Mouse (Mus musculus): ENCODE measurements around the gene Acsf2. TPM values are rescaled to one million over a fixed set of nuclear protein-coding genes. Genes with fewer than 3 reads are reported as not detected.

The Acsf2 gene
- polyA plus RNA-seq, 2 experiments: 1.4 to 3.9 TPM

DNA sequence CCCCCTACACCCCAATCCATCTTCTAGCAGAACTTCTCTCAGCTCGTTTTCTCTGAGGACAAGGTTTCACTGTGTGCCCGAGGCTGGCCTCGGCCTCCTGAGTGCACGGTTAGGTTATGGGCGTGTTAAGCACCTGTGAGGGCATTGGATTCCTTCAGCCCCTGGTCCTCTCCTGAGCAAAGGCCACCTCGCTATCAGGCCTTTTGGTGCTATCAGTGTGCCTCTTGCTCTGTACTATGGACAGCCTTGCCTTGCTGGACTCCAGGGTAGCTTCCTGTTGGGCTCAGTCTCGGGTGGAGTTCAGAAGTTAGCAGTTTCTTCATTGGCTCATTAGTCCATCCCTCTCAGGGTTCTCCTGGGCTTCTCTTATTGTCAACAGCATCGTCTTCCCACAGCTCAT is 31.3 kb upstream of the Acsf2 start:
- H3K4me3 ChIP-seq (ENCODE audit: insufficient read depth in 1 of 2, low read depth in 2 of 2, low read length in 2 of 2): no peak overlapping the region
- H3K9ac ChIP-seq (replicated peaks): no peak overlapping the region
- no peaks in the 10 kb centered on the region for H3K9me3 ChIP-seq (ENCODE audit: control insufficient read depth, low read length)
- no peak for TF ChIP-seq EP300 (IDR thresholded peaks at IDR 0.05; ENCODE audit: low read depth)
- TF ChIP-seq CTCF (IDR thresholded peaks at IDR 0.05; ENCODE audit: low read depth): no peak
- no peaks in the 10 kb centered on the region for H3K27me3 ChIP-seq (ENCODE audit: control insufficient read depth, insufficient read depth, low read length)
- peaks cover 54% of the 10 kb centered on the region for H3K36me3 ChIP-seq (replicated peaks; ENCODE audit: control insufficient read depth, insufficient read depth, low read depth)
- H3K27ac ChIP-seq: no peak overlapping the region
- ATAC-seq (ENCODE audit: insufficient read depth) (no peak), DNase-seq (ENCODE audit: low read depth in 3 of 3, low spot score in 3 of 3) (no peak)
- H3K4me2 ChIP-seq (ENCODE audit: low read depth): no peak overlapping the region
- WGBS (ENCODE audit: insufficient replicate concordance): 74% methylated on average over 8 of the region's 8 CpGs
- peaks cover 0 to 12% of the 10 kb centered on the region in 2 experiments; a peak in 2 of 4 replicates for H3K4me1 ChIP-seq (replicated peaks; ENCODE audit: control insufficient read depth in 2 of 2, insufficient read depth in 2 of 2, low read length in 1 of 2)

DNA sequence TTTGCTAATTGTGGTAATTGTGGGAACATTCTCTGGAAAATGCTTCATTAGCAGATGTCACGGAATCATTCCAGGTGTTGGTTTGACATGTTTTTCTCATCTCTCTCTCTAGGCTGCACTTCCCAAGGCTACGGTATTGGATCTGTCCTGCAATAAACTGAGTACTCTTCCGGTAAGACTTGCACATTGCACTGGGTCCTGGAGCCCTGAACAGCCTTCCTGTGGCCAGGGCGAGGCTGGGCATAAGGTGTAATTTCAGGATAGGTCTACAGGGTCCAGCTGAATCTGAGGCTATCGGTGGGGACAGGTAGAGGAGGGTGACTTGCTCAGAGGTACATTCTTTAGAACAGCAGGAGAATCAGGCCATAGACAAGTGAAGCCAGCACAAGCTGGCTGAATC is 30.3 kb upstream of the Acsf2 start:
- H3K9ac ChIP-seq (replicated peaks): no peak overlapping the region
- WGBS (ENCODE audit: insufficient replicate concordance): 85% methylated on average over 5 of the region's 5 CpGs
- no peak overlapping the region for H3K4me2 ChIP-seq (ENCODE audit: low read depth)
- H3K4me3 ChIP-seq (ENCODE audit: insufficient read depth in 1 of 2, low read depth in 2 of 2, low read length in 2 of 2): no peak overlapping the region
- H3K27me3 ChIP-seq (ENCODE audit: control insufficient read depth, insufficient read depth, low read length): no peaks in the 10 kb centered on the region
- ATAC-seq (ENCODE audit: insufficient read depth): no peak
- peaks cover 0 to 12% of the 10 kb centered on the region in 2 experiments; a peak in 2 of 4 replicates for H3K4me1 ChIP-seq (replicated peaks; ENCODE audit: control insufficient read depth in 2 of 2, insufficient read depth in 2 of 2, low read length in 1 of 2)
- TF ChIP-seq CTCF (IDR thresholded peaks at IDR 0.05; ENCODE audit: low read depth) (no peak), EP300 (IDR thresholded peaks at IDR 0.05; ENCODE audit: low read depth) (no peak)
- no peak for DNase-seq (ENCODE audit: low read depth in 3 of 3, low spot score in 3 of 3)
- H3K9me3 ChIP-seq (ENCODE audit: control insufficient read depth, low read length): no peaks in the 10 kb centered on the region
- H3K27ac ChIP-seq: no peak overlapping the region
- H3K36me3 ChIP-seq (replicated peaks; ENCODE audit: control insufficient read depth, insufficient read depth, low read depth): peaks cover 48% of the 10 kb centered on the region

DNA sequence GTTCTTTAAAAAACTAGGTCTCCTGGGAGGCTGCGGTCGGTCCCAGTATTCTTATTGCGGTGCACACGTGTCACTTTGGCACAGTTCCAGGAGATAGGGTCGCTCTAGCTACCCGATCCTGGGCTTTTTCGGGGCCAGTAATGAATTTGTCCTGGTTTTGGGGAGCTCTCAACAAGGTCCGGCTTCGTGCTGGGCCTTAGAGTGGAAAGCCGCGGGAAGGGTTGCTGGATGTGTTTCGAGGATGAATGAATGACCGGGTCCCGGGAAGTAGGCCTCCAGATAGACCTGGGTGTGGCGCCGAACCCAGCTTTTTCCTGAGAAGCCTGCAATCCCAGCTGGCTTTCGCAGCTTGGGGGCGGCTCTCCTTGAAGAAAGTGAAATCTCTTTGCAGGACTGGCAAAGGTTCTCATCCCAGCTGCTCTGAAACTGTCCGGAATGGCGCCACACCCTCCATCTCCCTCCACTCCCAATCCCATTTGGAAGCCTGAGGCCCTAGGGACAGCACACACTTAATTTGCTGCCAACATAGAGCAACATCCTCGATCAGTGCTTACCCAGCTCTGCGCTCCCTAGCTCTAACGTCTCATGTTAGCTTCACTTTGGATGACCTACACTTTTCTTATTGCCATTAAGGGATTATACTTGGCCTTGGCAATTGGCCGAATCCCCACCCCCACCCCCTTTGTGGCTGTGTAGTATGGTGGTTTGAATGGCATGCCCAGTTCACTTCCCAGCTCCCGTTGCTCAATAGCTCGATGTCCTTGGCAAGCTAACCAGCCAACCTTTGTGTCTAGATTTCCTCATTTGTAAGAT is 28.7 kb upstream of the Acsf2 start:
- ATAC-seq (ENCODE audit: insufficient read depth) (peak; percentile 36; the same call in 1 of the 2 replicates), DNase-seq (ENCODE audit: low read depth in 3 of 3, low spot score in 3 of 3) (no peak)
- H3K27me3 ChIP-seq (ENCODE audit: control insufficient read depth, insufficient read depth, low read length): no peaks in the 10 kb centered on the region
- peaks cover 0 to 12% of the 10 kb centered on the region in 2 experiments; a peak in 2 of 4 replicates for H3K4me1 ChIP-seq (replicated peaks; ENCODE audit: control insufficient read depth in 2 of 2, insufficient read depth in 2 of 2, low read length in 1 of 2)
- H3K4me2 ChIP-seq (ENCODE audit: low read depth): peak overlapping the region; percentile 90
- H3K4me3 ChIP-seq (ENCODE audit: insufficient read depth in 1 of 2, low read depth in 2 of 2, low read length in 2 of 2): peak overlapping the region; percentile 83 to 89
- no peaks in the 10 kb centered on the region for H3K9me3 ChIP-seq (ENCODE audit: control insufficient read depth, low read length)
- H3K27ac ChIP-seq: peak overlapping the region; percentile 43
- H3K9ac ChIP-seq (replicated peaks): peak overlapping the region; percentile 91
- peaks cover 33% of the 10 kb centered on the region for H3K36me3 ChIP-seq (replicated peaks; ENCODE audit: control insufficient read depth, insufficient read depth, low read depth)
- WGBS (ENCODE audit: insufficient replicate concordance): 7% methylated on average over 26 of the region's 26 CpGs
- TF ChIP-seq EP300 (IDR thresholded peaks at IDR 0.05; ENCODE audit: low read depth) (no peak), CTCF (IDR thresholded peaks at IDR 0.05; ENCODE audit: low read depth) (no peak)

DNA sequence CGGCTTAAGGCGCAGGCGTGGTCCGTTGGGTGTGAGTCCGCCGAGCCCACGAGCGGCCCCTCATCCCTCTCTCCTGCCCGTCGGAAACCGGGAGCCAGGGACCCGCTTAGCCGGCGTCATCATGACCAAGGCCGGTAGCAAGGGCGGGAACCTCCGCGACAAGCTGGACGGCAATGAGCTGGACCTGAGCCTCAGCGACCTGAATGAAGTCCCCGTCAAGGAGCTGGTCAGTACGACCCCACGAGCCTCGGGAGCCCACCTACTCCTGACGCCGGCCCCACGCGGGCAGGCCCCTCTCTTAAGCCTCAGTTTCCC is 28.2 kb upstream of the Acsf2 start:
- WGBS (ENCODE audit: insufficient replicate concordance): under 1% methylated on average over 28 of the region's 28 CpGs
- DNase-seq (ENCODE audit: low read depth in 3 of 3, low spot score in 3 of 3): no peak

DNA sequence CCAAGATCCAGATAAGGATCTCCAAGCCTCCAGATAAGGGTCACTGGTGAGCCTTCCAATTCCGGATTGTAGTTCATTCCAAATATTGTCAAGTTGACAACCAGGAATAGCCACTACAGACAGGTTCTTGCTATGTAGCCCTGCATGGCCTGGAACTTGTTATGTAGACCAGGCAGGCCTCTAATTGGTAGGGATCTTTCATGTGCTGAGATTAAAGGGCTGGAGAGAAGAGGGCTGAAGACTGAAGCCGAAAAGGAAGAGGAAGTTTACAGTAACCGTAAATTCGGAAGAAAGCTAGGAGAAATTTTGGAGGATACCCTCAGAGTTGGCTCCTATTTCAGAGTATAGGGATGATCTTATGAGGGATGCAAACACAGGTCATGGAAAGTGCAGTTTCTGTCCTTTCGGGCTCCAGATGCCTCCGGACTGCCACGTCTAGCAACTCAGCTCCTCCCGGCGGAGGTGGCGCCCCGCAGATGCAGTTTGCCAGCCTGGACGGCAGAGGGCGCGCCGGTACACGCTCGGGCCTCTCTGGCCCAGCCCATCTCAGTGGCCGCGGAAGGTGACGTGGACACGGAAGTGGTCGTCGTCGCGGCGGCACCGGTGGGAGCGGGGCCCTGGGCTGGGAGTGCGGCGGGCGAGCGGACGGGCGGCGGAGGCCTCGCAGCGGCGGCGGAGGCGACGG is 27.7 kb upstream of the Acsf2 start, which contains the start of gene Lrrc59:
Lrrc59 (plus strand) TSS at position 569 of the 685 bp plus-strand sequence.
- H3K4me1 ChIP-seq (replicated peaks; ENCODE audit: control insufficient read depth in 2 of 2, insufficient read depth in 2 of 2, low read length in 1 of 2): peaks cover 0 to 12% of the 10 kb centered on the region in 2 experiments; a peak in 2 of 4 replicates
- H3K27me3 ChIP-seq (ENCODE audit: control insufficient read depth, insufficient read depth, low read length): no peaks in the 10 kb centered on the region
- H3K4me2 ChIP-seq (ENCODE audit: low read depth): peak within 1 kb of the TSS; percentile 90
- TF ChIP-seq CTCF (IDR thresholded peaks at IDR 0.05; ENCODE audit: low read depth) (peak; percentile 99), EP300 (IDR thresholded peaks at IDR 0.05; ENCODE audit: low read depth) (no peak)
- H3K9ac ChIP-seq (replicated peaks): peak within 1 kb of the TSS; percentile 91
- WGBS (ENCODE audit: insufficient replicate concordance): 2% methylated on average over 41 of the region's 41 CpGs
- no peaks in the 10 kb centered on the region for H3K9me3 ChIP-seq (ENCODE audit: control insufficient read depth, low read length)
- H3K27ac ChIP-seq: peak within 1 kb of the TSS; percentile 43
- ATAC-seq (ENCODE audit: insufficient read depth) (peak; percentile 93), DNase-seq (ENCODE audit: low read depth in 3 of 3, low spot score in 3 of 3) (peak; percentile 76 to 79 (median 79))
- H3K36me3 ChIP-seq (replicated peaks; ENCODE audit: control insufficient read depth, insufficient read depth, low read depth): peaks cover 22% of the 10 kb centered on the region
- H3K4me3 ChIP-seq (ENCODE audit: insufficient read depth in 1 of 2, low read depth in 2 of 2, low read length in 2 of 2): peak within 1 kb of the TSS; percentile 83 to 89

More for the DNA sequence above, 28.2 kb upstream of the Acsf2 start:
- no peaks in the 10 kb centered on the region for H3K27me3 ChIP-seq (ENCODE audit: control insufficient read depth, insufficient read depth, low read length)
- ATAC-seq (ENCODE audit: insufficient read depth): peak; percentile 70
- H3K36me3 ChIP-seq (replicated peaks; ENCODE audit: control insufficient read depth, insufficient read depth, low read depth): peaks cover 27% of the 10 kb centered on the region
- H3K4me1 ChIP-seq (replicated peaks; ENCODE audit: control insufficient read depth in 2 of 2, insufficient read depth in 2 of 2, low read length in 1 of 2): peaks cover 0 to 12% of the 10 kb centered on the region in 2 experiments; a peak in 2 of 4 replicates
- TF ChIP-seq EP300 (IDR thresholded peaks at IDR 0.05; ENCODE audit: low read depth) (no peak), CTCF (IDR thresholded peaks at IDR 0.05; ENCODE audit: low read depth) (no peak)
- H3K9me3 ChIP-seq (ENCODE audit: control insufficient read depth, low read length): no peaks in the 10 kb centered on the region
- peak overlapping the region; percentile 90 for H3K4me2 ChIP-seq (ENCODE audit: low read depth)
- peak overlapping the region; percentile 43 for H3K27ac ChIP-seq
- H3K9ac ChIP-seq (replicated peaks): peak overlapping the region; percentile 91
- peak overlapping the region; percentile 83 to 89 for H3K4me3 ChIP-seq (ENCODE audit: insufficient read depth in 1 of 2, low read depth in 2 of 2, low read length in 2 of 2)
